Mouse (Mus musculus): Measurements from ENCODE around the gene Hoxc6. TPM values are rescaled to one million over a fixed set of nuclear protein-coding genes. Genes with fewer than 3 reads are reported as not detected.

Gene Hoxc6
- polyA plus RNA-seq, 1 experiment from 2014 or later, result 0.14 TPM

DNA sequence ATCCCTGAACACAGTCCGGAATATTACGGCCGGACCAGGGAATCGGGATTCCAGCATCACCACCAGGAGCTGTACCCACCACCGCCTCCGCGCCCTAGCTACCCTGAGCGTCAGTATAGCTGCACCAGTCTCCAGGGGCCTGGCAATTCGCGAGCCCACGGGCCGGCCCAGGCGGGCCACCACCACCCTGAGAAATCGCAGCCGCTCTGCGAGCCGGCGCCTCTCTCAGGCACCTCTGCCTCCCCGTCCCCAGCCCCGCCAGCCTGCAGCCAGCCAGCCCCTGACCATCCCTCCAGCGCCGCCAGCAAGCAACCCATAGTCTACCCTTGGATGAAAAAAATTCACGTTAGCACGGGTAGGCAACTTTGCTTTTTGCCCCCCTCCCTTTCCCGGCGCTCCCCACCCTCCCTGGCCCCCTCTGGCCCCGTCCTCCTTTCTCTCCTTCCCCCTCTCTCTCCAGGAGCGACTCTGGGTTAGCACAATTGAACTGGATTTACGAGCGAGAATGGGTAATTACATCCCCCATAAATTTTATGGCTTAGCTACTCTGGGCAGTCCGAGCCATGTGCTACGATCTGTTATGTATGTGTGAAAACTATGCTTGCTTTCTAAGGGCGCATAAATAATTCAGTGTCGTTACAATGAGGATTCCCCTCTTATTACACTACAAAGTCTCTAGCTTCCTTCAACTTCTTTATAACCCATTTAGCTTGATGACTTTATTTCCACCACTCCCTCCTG is 36.9 kb downstream of the Hoxc6 start:
- peaks cover 99% of the 10 kb centered on the region for H3K27me3 ChIP-seq
- WGBS (ENCODE audit: insufficient replicate concordance), result under 1% methylated on average over 34 of the region's 34 CpGs
- H3K36me3 ChIP-seq, result no peaks in the 10 kb centered on the region
- no peak overlapping the region for H3K27ac ChIP-seq
- peak overlapping the region; percentile 37 for H3K4me3 ChIP-seq (replicated peaks)
- ATAC-seq (ENCODE audit: low read depth) (no peak), DNase-seq (no peak)
- no peaks in the 10 kb centered on the region for H3K4me1 ChIP-seq (replicated peaks)
- peak overlapping the region; percentile 36 for H3K4me2 ChIP-seq
- H3K9ac ChIP-seq, result no peak overlapping the region
- no peaks in the 10 kb centered on the region for H3K9me3 ChIP-seq (replicated peaks)

- H3K36me3 ChIP-seq, result no peaks in the 10 kb centered on the region
- no peak overlapping the region for H3K9ac ChIP-seq
- peaks cover 99% of the 10 kb centered on the region for H3K27me3 ChIP-seq
- DNase-seq (no peak), ATAC-seq (ENCODE audit: low read depth) (no peak)
- H3K4me2 ChIP-seq, result peak overlapping the region; percentile 36; the same call in 1 of the 2 replicates
- no peaks in the 10 kb centered on the region for H3K4me1 ChIP-seq (replicated peaks)
- H3K9me3 ChIP-seq (replicated peaks), result no peaks in the 10 kb centered on the region
- H3K27ac ChIP-seq, result no peak overlapping the region
- 0 out of 2 replicates have a peak overlapping the region, but pooled peaks have one; percentile 37 for H3K4me3 ChIP-seq (replicated peaks)
- under 1% methylated on average over 14 of the region's 14 CpGs for WGBS (ENCODE audit: insufficient replicate concordance)
Observed at GRCm38 (mm10) chr15:103035548-103035881, 37.5 kb downstream of the Hoxc6 start.

- no peaks in the 10 kb centered on the region for H3K9me3 ChIP-seq (replicated peaks)
- no peak overlapping the region for H3K27ac ChIP-seq
- no peak overlapping the region for H3K9ac ChIP-seq
- no peaks in the 10 kb centered on the region for H3K4me1 ChIP-seq (replicated peaks)
- no peak for DNase-seq
- no peak for ATAC-seq (ENCODE audit: low read depth)
- no peak overlapping the region for H3K4me2 ChIP-seq
- H3K36me3 ChIP-seq, result no peaks in the 10 kb centered on the region
- peaks cover 100% of the 10 kb centered on the region for H3K27me3 ChIP-seq
- 11% methylated on average over 1 of the region's 1 CpGs for WGBS (ENCODE audit: insufficient replicate concordance)
- no peak overlapping the region for H3K4me3 ChIP-seq (replicated peaks)
Observed at GRCm38 (mm10) chr15:103037579-103037978, 39.5 kb downstream of the Hoxc6 start.

DNA sequence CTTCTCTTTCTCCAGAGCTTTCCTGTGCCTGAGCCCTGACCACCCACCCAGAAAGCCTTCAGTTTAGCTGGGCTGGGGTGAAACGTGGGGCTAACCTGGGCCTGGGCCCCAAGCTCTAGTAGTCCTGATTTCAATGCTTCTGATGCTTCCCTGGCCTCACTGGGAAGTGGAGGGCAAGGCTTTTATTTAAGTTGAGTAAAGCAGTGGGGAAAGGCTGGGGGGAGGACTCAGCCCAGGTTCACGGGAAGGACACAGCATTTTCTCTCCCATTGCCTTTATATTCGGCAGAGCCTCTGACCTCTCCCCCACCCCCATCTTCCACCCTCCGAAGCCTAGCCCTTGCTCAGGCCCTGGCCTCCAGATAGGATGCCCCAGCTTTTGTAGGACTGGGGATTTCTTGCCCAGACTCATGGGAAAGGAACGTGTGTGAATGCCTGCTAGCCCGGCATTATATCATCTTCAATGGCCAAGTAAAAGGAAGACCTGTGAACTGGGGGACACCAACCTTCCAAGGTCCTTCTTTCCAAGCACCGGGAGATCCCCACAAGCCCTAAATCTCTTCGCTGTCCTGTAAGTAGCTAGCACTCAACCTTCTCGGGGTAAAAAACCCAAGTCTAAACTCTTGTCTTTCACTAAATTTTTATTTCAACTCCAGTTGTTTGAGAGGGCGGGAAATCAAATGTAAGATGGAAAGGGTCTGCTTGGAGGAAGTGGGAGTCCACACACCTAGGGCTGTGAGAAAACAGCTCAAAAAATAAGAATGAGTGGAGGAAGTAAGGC is 40.8 kb downstream of the Hoxc6 start:
- Histone ChIP-seq H3K36me3 (no peaks in the 10 kb centered on the region), H3K9me3 (replicated peaks) (no peaks in the 10 kb centered on the region), H3K9ac (no peak overlapping the region), H3K27me3 (peaks cover 100% of the 10 kb centered on the region), H3K4me2 (no peak overlapping the region), H3K4me1 (replicated peaks) (no peaks in the 10 kb centered on the region), H3K4me3 (replicated peaks) (no peak overlapping the region), H3K27ac (no peak overlapping the region)
- WGBS (ENCODE audit: insufficient replicate concordance), result 21% methylated on average over 10 of the region's 10 CpGs
- DNase-seq (no peak), ATAC-seq (ENCODE audit: low read depth) (no peak)

GRCm38 (mm10) chr15:103039609-103040008 is 41.6 kb downstream of the Hoxc6 start:
- H3K36me3 ChIP-seq, result no peaks in the 10 kb centered on the region
- no peak for ATAC-seq (ENCODE audit: low read depth)
- H3K4me2 ChIP-seq, result no peak overlapping the region
- H3K27me3 ChIP-seq, result peaks cover 100% of the 10 kb centered on the region
- H3K4me3 ChIP-seq (replicated peaks), result no peak overlapping the region
- H3K9ac ChIP-seq, result no peak overlapping the region
- no peaks in the 10 kb centered on the region for H3K9me3 ChIP-seq (replicated peaks)
- no peak overlapping the region for H3K27ac ChIP-seq
- no peaks in the 10 kb centered on the region for H3K4me1 ChIP-seq (replicated peaks)
- no peak for DNase-seq
- WGBS (ENCODE audit: insufficient replicate concordance), result 36% methylated on average over 3 of the region's 3 CpGs

GRCm38 (mm10) chr15:103040601-103041000 is 42.5 kb downstream of the Hoxc6 start:
- no peak overlapping the region for H3K4me3 ChIP-seq (replicated peaks)
- H3K27ac ChIP-seq, result no peak overlapping the region
- H3K36me3 ChIP-seq, result no peaks in the 10 kb centered on the region
- H3K4me1 ChIP-seq (replicated peaks), result no peaks in the 10 kb centered on the region
- peaks cover 96% of the 10 kb centered on the region for H3K27me3 ChIP-seq
- ATAC-seq (ENCODE audit: low read depth), result no peak
- no peaks in the 10 kb centered on the region for H3K9me3 ChIP-seq (replicated peaks)
- H3K9ac ChIP-seq, result no peak overlapping the region
- 18% methylated on average over 12 of the region's 12 CpGs for WGBS (ENCODE audit: insufficient replicate concordance)
- H3K4me2 ChIP-seq, result no peak overlapping the region
- DNase-seq, result no peak

DNA sequence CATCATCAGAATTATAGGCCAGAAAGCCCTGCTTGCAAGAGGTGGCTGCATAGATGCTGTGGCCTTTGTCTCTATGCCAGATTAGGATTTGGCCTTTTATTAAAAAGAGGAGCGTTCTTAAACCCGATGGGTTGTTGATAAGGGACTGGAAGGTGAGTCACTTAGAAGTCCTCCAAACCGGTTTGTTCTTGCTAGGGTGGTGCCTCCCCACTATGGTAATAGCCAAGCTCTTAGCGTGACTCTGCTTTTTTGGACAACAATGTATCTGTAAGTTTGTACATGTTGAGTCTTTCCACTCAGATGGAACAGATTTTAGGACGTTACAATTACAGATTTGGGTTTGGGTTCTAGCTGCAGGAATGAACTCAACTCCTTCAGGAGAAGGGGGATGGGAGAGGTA is 43.6 kb downstream of the Hoxc6 start:
- no peak overlapping the region for H3K4me2 ChIP-seq
- no peak overlapping the region for H3K27ac ChIP-seq
- no peaks in the 10 kb centered on the region for H3K4me1 ChIP-seq (replicated peaks)
- DNase-seq, result no peak
- no peak overlapping the region for H3K4me3 ChIP-seq (replicated peaks)
- 16% methylated on average over 5 of the region's 5 CpGs for WGBS (ENCODE audit: insufficient replicate concordance)
- peaks cover 92% of the 10 kb centered on the region for H3K27me3 ChIP-seq
- no peaks in the 10 kb centered on the region for H3K36me3 ChIP-seq
- ATAC-seq (ENCODE audit: low read depth), result no peak
- H3K9me3 ChIP-seq (replicated peaks), result no peaks in the 10 kb centered on the region
- H3K9ac ChIP-seq, result no peak overlapping the region

DNA sequence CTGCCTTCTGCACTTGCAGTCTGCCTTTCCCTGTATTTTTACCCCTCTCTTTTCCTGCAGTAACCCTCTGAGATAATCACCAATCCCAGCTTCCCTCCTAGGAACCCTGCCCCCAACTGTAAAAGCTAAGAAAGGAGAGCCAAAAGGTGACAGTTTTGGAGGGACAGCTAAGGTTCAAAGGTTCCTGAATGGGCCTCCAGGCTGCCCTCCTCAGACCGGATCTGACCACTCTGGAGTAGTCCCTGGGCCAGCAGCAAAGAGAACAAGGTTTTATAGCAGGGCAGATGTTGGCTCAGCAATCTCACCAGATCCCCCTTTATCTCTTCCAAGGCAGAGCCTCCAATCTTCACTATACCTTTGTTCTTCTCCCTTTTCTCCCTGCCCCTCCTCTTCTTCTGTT is 44.2 kb downstream of the Hoxc6 start:
- no peak overlapping the region for H3K9ac ChIP-seq
- H3K4me3 ChIP-seq (replicated peaks), result no peak overlapping the region
- DNase-seq (no peak), ATAC-seq (ENCODE audit: low read depth) (no peak)
- no peak overlapping the region for H3K4me2 ChIP-seq
- H3K27ac ChIP-seq, result no peak overlapping the region
- WGBS (ENCODE audit: insufficient replicate concordance), result 0% methylated on average over 1 of the region's 1 CpGs
- no peaks in the 10 kb centered on the region for H3K9me3 ChIP-seq (replicated peaks)
- peaks cover 89% of the 10 kb centered on the region for H3K27me3 ChIP-seq
- no peaks in the 10 kb centered on the region for H3K36me3 ChIP-seq
- H3K4me1 ChIP-seq (replicated peaks), result no peaks in the 10 kb centered on the region

DNA sequence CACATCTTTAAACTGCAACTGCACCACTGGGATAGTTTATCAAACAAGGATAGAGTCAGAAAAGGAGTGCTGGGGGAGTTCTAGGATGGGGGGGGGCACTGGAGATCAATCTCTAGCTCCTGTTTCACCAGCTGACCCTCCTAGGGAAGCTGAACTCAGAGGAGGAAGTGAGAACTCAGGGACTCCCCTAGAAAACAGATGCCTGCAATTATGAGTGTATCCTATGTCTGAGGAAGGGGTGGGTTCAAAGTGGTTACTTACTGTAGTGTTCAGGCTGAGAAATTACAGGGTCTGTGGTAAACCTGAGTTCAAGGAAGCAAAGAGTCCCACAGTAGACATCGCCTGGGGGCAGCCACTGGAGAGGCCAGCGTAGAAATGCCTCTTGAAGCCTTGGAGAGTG is 53.6 kb downstream of the Hoxc6 start:
- 38% methylated on average over 2 of the region's 2 CpGs for WGBS (ENCODE audit: insufficient replicate concordance)
- no peaks in the 10 kb centered on the region for H3K4me1 ChIP-seq (replicated peaks)

DNA sequence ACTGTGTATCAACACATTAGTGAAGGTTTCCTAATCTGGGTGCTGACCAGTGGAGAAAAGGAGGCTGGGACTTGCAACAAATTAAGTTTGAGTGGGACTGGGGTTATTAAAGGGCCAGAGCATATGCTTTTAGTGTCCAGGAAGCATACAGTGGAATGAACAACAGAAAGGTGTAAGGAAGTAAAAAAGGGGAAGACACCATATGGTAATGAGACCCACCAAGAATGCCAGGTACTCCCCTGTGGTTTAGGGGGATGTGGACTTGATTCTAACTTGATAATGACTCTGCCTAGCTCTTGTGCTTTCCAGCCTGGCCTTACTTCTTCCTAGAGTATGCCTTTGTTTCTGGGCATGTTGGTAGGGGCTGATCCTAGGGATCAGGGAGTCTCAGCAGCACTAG is 55.2 kb downstream of the Hoxc6 start:
- H3K4me1 ChIP-seq (replicated peaks), result no peaks in the 10 kb centered on the region
- no peak overlapping the region for H3K4me3 ChIP-seq (replicated peaks)
- no peak for DNase-seq
- H3K9me3 ChIP-seq (replicated peaks), result no peaks in the 10 kb centered on the region
- H3K36me3 ChIP-seq, result no peaks in the 10 kb centered on the region
- no peak for ATAC-seq (ENCODE audit: low read depth)
- H3K27ac ChIP-seq, result no peak overlapping the region
- H3K9ac ChIP-seq, result no peak overlapping the region
- no peak overlapping the region for H3K4me2 ChIP-seq
- peaks cover 81% of the 10 kb centered on the region for H3K27me3 ChIP-seq

More for the DNA sequence above, 53.6 kb downstream of the Hoxc6 start:
- DNase-seq (no peak), ATAC-seq (ENCODE audit: low read depth) (no peak)
- Histone ChIP-seq H3K4me3 (replicated peaks) (no peak overlapping the region), H3K9me3 (replicated peaks) (no peaks in the 10 kb centered on the region), H3K27ac (no peak overlapping the region), H3K9ac (no peak overlapping the region), H3K4me2 (no peak overlapping the region), H3K27me3 (peaks cover 79% of the 10 kb centered on the region), H3K36me3 (no peaks in the 10 kb centered on the region)

DNA sequence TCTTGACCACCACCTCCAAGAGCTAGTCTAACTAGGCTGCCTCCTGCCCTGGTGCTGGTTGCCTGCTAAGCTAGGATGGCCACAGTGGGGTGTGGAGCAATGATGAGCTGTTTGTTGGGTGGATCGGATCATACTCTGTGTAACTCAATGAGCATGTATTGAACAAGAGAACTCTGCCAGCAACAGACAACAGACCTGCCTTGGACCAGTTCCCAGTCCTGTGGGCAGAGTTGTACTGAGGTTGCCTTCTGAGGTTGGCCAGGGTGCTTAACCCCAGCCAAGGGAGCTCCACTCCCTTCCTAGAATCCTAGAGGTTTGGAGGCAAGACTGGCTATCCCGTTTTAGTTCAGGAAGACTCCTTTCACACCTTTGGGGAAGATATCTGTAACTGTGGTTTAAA is 58.3 kb downstream of the Hoxc6 start:
- Histone ChIP-seq H3K4me3 (replicated peaks) (no peak overlapping the region), H3K36me3 (no peaks in the 10 kb centered on the region), H3K9ac (no peak overlapping the region), H3K4me1 (replicated peaks) (no peaks in the 10 kb centered on the region), H3K27me3 (peaks cover 84% of the 10 kb centered on the region), H3K9me3 (replicated peaks) (no peaks in the 10 kb centered on the region), H3K27ac (no peak overlapping the region), H3K4me2 (no peak overlapping the region)
- 30% methylated on average over 2 of the region's 2 CpGs for WGBS (ENCODE audit: insufficient replicate concordance)
- DNase-seq (no peak), ATAC-seq (ENCODE audit: low read depth) (no peak)

DNA sequence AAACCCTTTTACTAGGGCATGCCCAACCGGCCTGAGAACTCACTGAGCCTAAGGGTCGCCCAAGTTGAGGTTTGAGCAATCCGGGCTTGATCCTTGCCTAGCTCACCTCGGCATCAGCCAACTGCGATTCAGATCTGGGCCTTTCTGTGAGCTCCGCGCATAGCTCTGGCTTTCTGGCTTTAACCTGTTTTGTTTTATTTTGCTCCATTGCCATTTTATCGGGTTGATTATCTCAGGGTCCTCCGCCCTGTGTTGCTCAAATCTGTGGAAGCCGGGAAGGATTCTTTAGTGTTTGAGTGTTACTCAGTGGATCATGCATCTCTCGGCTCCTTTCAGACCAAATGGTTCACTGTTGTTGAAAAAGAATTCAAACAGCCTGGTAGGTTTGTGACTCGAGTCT is 60.7 kb downstream of the Hoxc6 start:
- Histone ChIP-seq H3K36me3 (no peaks in the 10 kb centered on the region), H3K4me3 (replicated peaks) (no peak overlapping the region), H3K9me3 (replicated peaks) (no peaks in the 10 kb centered on the region), H3K27ac (no peak overlapping the region), H3K4me2 (no peak overlapping the region), H3K27me3 (peaks cover 94% of the 10 kb centered on the region), H3K4me1 (replicated peaks) (no peaks in the 10 kb centered on the region), H3K9ac (no peak overlapping the region)
- WGBS (ENCODE audit: insufficient replicate concordance), result 6% methylated on average over 12 of the region's 12 CpGs
- no peak for DNase-seq
- ATAC-seq (ENCODE audit: low read depth), result no peak

Data from liver, embryonic 13.5 days (tissue).